Mouse (Mus musculus) right cerebral cortex, postnatal 25 days (tissue): Measurements from ENCODE around the gene Rhobtb1.

Source experiments
- DNase-seq: peaks from one replicate; pipeline ENCODE4 v3.0.0; 2022

Gene Rhobtb1

DNA sequence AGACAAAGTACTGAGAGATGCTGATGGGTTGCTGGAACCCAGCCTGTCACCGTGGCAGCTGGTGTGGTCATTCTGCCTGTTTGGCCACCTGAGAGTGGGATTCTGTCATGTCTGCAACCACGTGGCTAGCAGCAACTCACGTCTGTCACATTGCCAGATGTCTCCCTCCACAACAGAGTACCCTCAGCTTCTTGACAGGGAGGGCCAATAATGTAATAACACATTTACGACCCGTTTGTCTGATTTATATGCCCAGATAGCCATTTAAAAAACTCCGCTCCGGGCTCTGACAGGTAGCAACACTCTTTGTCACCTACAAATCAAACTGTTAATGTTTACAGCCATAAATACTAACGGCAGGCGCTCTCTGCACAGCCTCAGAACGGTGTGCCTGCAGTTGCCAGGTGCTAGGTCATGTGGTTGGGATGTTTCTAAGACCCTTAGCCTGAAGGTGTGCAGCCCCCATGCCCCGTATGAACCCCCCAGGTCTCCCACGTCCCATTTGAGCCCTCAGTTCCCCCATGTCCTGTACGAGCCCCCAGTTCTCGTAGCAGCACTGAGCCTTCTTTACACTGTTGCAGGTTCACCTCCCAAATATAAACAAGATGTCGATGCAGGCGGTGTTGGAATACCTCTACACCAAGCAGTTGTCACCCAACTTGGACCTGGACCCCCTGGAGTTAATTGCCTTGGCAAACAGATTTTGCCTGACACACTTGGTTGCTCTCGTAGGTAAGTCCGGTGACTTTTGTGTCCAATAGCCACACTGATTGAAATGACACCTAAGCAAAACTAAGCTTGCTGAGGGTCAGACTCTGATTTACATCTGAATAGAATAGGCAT is 127.8 kb downstream of the Rhobtb1 start:
- DNase-seq, result no peak

GRCm38 (mm10) chr10:69279607-69279978 is 128.4 kb downstream of the Rhobtb1 start:
- DNase-seq, result no peak

DNA sequence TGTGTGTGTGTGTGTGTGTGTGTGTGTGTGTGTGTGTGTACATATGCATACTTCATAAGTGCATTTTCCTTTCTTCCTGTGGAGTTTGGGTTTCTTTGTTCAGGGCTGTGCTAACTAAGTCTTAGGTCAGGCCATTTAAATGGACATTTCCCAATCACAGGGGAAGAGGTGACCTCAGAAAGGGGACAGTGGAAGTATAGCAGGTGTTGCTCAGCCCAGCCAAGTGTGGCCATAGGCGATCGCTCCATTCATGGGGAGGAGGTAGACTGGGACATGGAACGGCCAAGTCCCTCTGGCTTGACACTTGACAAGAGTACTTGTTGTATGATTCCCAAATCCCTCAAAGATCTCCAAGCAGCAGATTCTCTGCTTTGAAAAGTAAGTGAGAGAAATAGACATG is 135.7 kb downstream of the Rhobtb1 start:
- no peak for DNase-seq

DNA sequence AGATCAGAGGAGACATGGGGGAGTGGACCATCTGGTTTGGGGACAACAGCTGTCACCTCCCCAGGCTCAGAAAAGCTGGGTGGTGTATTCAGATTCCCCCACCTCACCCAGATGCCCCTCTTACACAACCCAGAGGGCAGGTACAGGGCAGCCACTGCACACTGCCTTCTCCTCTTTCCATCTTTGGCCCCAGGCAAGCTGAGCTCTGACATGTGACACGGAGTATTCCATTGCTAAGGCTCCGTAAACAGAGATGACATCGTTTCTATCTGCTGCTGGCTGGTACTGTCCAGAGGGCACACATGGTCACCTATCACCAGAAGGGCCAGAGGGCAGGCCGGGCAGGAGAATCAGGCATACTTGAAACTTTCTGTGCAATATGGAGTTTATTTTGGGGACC is 136.9 kb downstream of the Rhobtb1 start:
- DNase-seq, result no peak

DNA sequence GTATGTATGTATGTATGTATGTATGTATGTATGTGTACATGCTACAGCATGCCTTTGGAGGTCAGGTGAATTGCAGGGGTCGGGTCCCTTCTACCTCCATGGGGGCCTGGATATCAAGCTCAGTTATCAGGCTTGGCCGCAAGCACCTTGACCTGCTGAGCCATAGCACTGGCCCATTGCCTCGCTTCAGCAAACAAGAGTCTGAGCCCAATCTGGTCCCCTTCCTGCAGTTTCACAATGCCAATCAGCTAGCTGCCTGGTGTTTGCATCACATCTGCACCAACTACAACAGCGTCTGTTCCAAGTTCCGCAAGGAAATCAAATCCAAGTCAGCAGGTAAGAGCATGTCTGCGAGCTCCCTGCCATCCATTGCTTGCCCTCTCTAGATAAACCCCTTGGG is 137.5 kb downstream of the Rhobtb1 start:
- DNase-seq, result no peak

DNA sequence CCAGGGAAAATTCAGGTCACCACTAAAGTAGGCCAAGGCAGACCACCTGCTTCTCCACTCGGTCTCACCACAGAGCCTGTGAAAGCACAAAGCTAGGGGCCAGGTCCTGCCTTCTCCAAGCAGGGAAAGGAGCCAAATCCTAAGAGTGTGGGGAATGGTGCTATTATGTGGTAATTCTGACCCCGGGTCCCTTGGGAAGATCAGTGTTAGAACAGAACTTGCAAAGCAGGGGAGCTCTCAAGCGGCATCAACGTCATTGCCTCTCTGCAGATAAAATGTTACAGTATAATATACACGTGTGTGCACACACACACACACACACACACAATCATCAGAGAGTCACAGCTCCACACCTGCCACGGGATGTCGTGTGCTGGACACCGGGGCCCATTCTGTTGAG is 139.5 kb downstream of the Rhobtb1 start:
- DNase-seq, result no peak

GRCm38 (mm10) chr10:69295919-69296318 is 144.7 kb downstream of the Rhobtb1 start:
- DNase-seq, result no peak

DNA sequence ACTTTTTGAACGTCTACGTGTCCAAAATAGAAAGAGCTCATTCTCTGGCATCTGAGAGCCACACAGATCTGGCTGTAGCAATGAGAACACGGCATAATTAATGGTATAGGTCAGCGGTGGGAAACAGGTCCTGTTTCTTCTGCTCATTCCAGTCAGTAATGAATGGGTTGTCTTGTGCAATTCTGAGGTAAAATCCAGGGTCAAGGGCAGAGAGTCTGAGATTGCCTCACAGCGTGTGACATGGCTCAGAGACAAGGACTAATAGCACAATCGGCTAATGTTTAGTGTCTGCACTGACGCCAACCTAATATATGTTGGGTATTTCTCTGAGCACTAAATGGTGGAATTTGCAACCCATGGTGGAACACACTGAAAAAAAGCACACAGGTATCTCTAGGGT is 148.8 kb downstream of the Rhobtb1 start:
- no peak for DNase-seq

DNA sequence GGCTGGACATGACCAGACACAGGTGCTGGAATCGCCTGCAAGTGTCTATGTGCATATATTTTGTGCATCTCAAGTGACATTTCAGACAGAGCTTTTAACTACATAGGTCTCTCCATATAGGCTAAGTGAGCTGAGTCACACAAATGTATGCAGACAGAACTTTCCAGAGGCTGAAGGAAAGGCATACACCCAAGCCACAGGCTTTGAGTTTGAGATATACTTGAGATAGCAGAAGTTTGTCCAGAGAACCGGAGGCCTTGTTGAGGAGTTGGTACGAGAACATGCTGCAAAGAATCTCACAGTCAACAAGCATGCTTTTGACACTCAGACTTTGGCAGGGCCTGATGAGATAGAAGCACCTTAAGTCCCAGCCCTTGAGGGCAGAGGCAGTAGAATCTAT is 151.4 kb downstream of the Rhobtb1 start:
- DNase-seq, result no peak

- no peak for DNase-seq
These were observed 153.6 kb downstream of the Rhobtb1 start for GRCm38 (mm10) chr10:69304819-69305218.

- no peak for DNase-seq
These were observed 154.4 kb downstream of the Rhobtb1 start for GRCm38 (mm10) chr10:69305600-69305999.

- no peak for DNase-seq
These were observed 155.0 kb downstream of the Rhobtb1 start for GRCm38 (mm10) chr10:69306205-69306604.

DNA sequence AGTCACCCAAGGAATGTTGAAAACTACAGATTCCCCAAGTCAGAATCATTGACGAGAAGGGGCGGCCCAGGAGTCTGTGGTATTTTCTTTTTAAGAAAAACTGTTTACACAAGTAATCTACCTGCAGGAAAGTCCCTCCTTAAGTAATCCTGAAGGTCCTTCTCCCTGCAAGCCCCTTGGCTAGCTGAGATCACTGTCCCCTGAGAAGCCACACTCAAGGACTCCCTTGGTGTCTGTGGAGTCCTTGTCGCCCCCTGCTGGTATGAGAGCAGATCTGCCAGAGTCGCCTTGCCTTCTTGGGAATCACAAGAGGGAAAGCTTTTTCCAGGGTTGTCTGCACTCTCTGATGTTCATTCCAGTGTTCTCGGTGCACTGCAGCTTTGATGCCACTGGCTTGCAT is 155.8 kb downstream of the Rhobtb1 start:
- peak; percentile 43 for DNase-seq

- no peak for DNase-seq
These were observed 157.9 kb downstream of the Rhobtb1 start for GRCm38 (mm10) chr10:69309109-69309508.

GRCm38 (mm10) chr10:69311867-69312266 is 160.6 kb downstream of the Rhobtb1 start:
- no peak for DNase-seq

- no peak for DNase-seq
These were observed 162.7 kb downstream of the Rhobtb1 start for GRCm38 (mm10) chr10:69313944-69314343.

DNA sequence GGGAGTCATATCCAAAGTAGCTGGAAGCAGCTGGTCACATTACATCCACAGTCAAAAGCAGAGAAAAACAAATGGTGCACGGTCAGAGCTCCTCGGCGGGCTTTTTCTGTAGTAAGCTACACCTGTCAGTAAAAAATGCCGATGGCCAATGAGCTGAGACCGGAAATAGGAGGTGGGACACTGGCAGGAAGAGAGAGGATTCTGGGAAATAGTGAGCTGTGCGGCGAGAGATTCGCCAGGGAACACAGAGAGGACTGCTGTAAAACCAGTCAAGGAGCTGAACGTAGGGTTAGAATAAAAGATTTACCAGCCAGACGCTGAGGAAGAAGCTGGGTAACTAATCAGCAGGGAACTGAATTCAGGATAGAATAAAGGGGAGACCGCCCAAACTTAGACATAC is 167.3 kb downstream of the Rhobtb1 start:
- DNase-seq, result no peak

DNA sequence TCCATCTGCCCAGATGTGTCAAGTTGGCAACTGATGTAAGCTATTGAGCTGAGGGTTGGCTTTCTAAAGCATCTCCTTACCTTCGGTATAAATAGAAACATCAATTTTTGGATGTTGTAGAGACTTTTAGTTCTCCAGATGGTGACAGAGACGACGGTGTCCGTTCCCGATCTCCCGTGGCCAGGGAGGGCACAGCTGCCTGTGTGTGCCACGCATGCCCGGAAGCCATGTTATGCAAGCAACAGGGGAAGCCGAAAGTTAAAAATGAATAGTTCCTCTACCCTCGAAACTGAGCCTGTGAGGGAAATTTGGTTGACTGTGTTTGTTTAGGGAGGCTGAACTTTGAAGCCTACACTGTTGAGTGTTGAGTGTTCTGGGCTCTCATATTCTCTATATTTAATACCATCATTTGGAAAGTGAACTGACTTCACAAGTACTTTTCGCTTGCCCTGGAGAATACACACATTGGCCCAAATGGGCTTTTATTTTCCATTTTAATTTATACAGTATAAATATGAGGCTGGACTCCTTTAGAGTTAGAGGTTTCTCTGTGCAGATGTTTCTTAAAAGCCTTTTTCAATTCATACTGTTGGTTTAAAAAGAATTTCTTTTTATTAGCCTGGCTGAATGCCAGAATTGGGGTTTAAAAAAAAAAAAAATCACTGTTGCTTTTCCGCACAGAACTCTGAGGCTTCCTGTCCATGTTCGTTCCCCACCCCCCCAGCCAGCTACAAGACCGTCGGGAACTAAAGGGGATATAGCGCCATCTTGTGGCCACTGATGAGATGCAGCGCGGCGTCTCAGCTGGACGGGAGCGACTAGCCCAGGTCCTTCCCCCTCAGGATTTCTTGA is 169.7 kb downstream of the Rhobtb1 start:
- peak; percentile 67 for DNase-seq

DNA sequence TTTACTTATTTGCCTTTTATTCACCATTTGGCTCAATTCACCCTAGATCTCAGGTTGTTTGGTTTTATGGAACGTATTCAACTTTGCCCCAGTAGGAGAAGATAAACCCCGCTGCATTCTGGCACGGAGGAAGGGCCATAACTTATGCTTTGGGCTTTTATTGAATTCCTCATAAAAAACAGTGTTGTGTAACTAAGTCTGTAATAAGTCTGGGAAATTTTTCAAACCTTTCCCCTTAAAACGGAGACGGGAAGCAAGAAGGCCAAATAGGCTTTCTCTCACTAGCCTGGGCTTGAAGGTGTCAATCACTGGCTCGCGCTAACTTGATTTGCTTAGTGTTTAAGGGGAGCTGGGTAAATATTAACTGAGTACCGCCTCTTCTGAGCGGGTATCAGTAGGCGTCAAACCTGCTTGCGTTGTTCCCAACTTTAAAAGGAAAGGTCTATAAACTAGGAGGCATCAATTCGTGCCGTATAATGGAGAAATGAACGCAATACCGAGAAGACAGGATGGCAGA is 170.3 kb downstream of the Rhobtb1 start:
- DNase-seq, result no peak

DNA sequence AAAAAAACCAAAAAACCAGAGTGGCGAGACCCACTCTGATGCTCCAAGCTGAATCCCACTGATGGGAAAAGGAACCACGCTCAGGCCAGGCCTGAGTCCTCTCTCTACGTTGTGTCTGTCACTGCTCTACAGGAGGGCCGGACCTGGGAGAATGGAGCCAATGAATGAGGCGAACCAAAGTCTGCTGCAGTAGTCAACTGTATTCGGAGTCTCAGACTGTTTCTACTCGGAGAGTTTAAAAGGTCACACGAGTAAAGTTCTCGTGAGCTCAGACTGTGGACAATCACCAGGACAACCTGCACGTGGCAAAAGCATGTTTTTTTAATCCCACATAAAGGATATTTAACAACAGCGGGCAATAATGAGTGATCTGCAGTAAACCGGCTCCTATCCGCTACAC is 172.8 kb downstream of the Rhobtb1 start:
- DNase-seq, result no peak

- no peak for DNase-seq
These were observed 173.6 kb downstream of the Rhobtb1 start for GRCm38 (mm10) chr10:69324816-69325215.

DNA sequence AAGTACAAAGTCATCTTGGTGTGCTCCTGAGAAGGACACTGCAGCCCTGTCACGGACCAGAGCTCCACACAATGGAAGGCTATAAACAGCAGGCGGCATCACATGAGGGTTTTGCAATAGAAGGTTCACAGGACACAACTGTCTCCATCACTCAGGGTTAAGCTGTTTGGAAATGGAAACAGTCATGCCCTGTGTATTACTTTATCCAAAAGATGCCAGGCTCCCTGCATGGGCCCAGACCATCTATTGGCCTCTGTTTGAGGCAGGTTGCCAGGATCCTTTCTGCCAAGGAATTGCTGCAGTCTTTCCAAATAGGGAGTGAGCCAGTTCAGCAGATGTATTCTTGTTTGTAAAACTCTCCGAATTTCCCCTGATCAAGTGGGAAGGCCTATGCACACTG is 175.2 kb downstream of the Rhobtb1 start:
- DNase-seq, result no peak

DNA sequence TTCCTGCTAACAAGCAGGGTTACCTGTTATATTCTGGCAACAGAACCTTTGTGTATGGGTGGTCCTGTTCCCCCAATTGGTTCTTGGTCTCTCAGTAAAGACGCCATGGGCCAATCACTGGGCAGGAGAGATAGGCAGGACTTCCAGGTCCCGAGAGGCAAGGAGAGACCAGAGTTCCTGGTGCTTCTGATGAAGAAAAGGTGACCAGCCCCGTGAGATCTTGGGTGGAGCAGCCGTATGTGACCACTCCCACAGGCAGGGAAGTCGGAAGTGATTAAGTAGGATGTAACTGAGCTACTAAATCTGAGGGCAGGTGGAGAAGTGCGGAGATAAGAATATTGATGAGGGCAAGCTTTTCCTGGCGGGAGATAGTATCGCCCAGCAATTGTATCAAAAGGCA is 176.1 kb downstream of the Rhobtb1 start:
- DNase-seq, result no peak
